Mouse (Mus musculus) midbrain, postnatal 0 days (tissue): ENCODE results near the gene 1700088E04Rik. TPM values are rescaled to one million over a fixed set of nuclear protein-coding genes. Genes with fewer than 3 reads are reported as not detected.
A peak's percentile ranks its signal among the peaks of the same experiment; 100 is the strongest.

Experiments used
- ATAC-seq: fragments of 200-750 bp; cut with Nextera tagmentation; 2 replicates; pipeline ENCODE4 v1.8.0; 2017; ENCODE audit warnings: moderate number of reproducible peaks, mild to moderate bottlenecking, moderate TSS enrichment, moderate library complexity; ENCODE audit not compliant: low FRiP score
- DNase-seq: peaks from one replicate; pipeline ENCODE4 v3.0.0-alpha.2; 2015; ENCODE audit warnings: low spot score
- H3K27ac ChIP-seq: fragments of 300-500 bp; sonication (generic); 2 replicates; pipeline ENCODE4 v1.5.1; 2014; ENCODE audit warnings: low read depth, mild to moderate bottlenecking, low read length, mixed read lengths
- H3K27me3 ChIP-seq: fragments of 300-500 bp; sonication (generic); 2 replicates; pipeline ENCODE4 v1.6.1; 2014; ENCODE audit warnings: low read length, control low read depth, mixed read lengths; ENCODE audit not compliant: insufficient read depth
- H3K36me3 ChIP-seq: fragments of 300-500 bp; sonication (generic); 2 replicates; pipeline ENCODE4 v1.6.1; 2014; ENCODE audit warnings: low read length, control low read depth, mixed read lengths; ENCODE audit not compliant: insufficient read depth
- H3K4me1 ChIP-seq: fragments of 300-500 bp; sonication (generic); 2 replicates; pipeline ENCODE4 v1.6.1; 2014; ENCODE audit warnings: mild to moderate bottlenecking, control low read depth, antibody characterized with exemption, low read length, mixed read lengths; ENCODE audit not compliant: insufficient read depth
- H3K4me2 ChIP-seq: fragments of 300-500 bp; sonication (generic); 2 replicates; pipeline ENCODE4 v1.6.1; 2014; ENCODE audit warnings: low read depth, mild to moderate bottlenecking, low read length, mixed read lengths; ENCODE audit not compliant: poor library complexity, severe bottlenecking
- H3K4me3 ChIP-seq: fragments of 300-500 bp; sonication (generic); 2 replicates; pipeline ENCODE4 v1.5.1; 2014; ENCODE audit warnings: low read depth, mild to moderate bottlenecking, low read length, moderate library complexity
- H3K9ac ChIP-seq: fragments of 300-500 bp; sonication (generic); replicated peaks from 2 replicates; pipeline ENCODE4 v1.6.1; 2014; ENCODE audit warnings: mild to moderate bottlenecking, low read length, moderate library complexity, mixed read lengths; ENCODE audit not compliant: poor library complexity, severe bottlenecking
- H3K9me3 ChIP-seq: fragments of 300-500 bp; sonication (generic); 2 replicates; pipeline ENCODE4 v1.6.1; 2016; ENCODE audit warnings: low read length, control low read depth
- CTCF ChIP-seq: IDR thresholded peaks from 2 replicates; pipeline ENCODE4 v1.5.1; 2016; ENCODE audit warnings: antibody characterized with exemption, mild to moderate bottlenecking
- WGBS: fragments of 180-500 bp; shearing (Covaris S2); extraction: QIAGEN DNeasy Blood & Tissue Kit; methylation state at CpG from one replicate; pipeline ENCODE4 v1.1.7; 2014; 5-methylcytosine and 5-hydroxymethylcytosine counted together
- polyA plus RNA-seq: library from polyadenylated mRNA; unstranded; fragments of >200 nt; fragmentation: Nextera tagmentation; extraction: Ambion mirVana; gene quantifications from 2 replicates; pipeline ENCODE4 v1.2.1, GENCODE M21; 2015
- total RNA-seq: library from RNA; depleted of rRNA; stranded (reverse); fragments of >200 nt; gene quantifications from 2 replicates; pipeline ENCODE4 v1.2.3, GENCODE M21; 2014

1700088E04Rik gene
- total and polyA plus RNA-seq, 2 experiments from 2014 or later: 11.7 to 21.6 TPM

GRCm38 (mm10) chr15:79097611-79098025 is 43.4 kb downstream of the 1700088E04Rik start:
- ATAC-seq: no peak
- Histone ChIP-seq H3K4me2 (no peak overlapping the region), H3K27me3 (no peaks in the 10 kb centered on the region), H3K9ac (no peak overlapping the region), H3K4me1 (no peaks in the 10 kb centered on the region), H3K9me3 (no peaks in the 10 kb centered on the region), H3K27ac (0 out of 2 replicates have a peak overlapping the region, but pooled peaks have one; percentile 6), H3K36me3 (peaks cover 24% of the 10 kb centered on the region), H3K4me3 (no peak overlapping the region)
- WGBS: 51% methylated on average over 6 of the region's 6 CpGs
- peak; percentile 65 for DNase-seq
- no peak for TF ChIP-seq CTCF

GRCm38 (mm10) chr15:79097135-79097534 is 43.9 kb downstream of the 1700088E04Rik start:
- WGBS: 40% methylated on average over 2 of the region's 2 CpGs
- Histone ChIP-seq H3K27ac (no peak overlapping the region), H3K9me3 (no peaks in the 10 kb centered on the region), H3K4me1 (no peaks in the 10 kb centered on the region), H3K36me3 (peaks cover 26% of the 10 kb centered on the region), H3K4me2 (no peak overlapping the region), H3K9ac (no peak overlapping the region), H3K4me3 (no peak overlapping the region), H3K27me3 (no peaks in the 10 kb centered on the region)
- no peak for ATAC-seq
- no peak for TF ChIP-seq CTCF
- no peak for DNase-seq

GRCm38 (mm10) chr15:79096556-79096955 is 44.5 kb downstream of the 1700088E04Rik start:
- no peaks in the 10 kb centered on the region for H3K4me1 ChIP-seq
- DNase-seq (no peak), ATAC-seq (no peak)
- peaks cover 32% of the 10 kb centered on the region for H3K36me3 ChIP-seq
- H3K27ac ChIP-seq: no peak overlapping the region
- H3K9ac ChIP-seq: no peak overlapping the region
- H3K27me3 ChIP-seq: no peaks in the 10 kb centered on the region
- no peak overlapping the region for H3K4me2 ChIP-seq
- H3K4me3 ChIP-seq: no peak overlapping the region
- no peaks in the 10 kb centered on the region for H3K9me3 ChIP-seq
- no peak for TF ChIP-seq CTCF
- WGBS: 65% methylated on average over 3 of the region's 3 CpGs

GRCm38 (mm10) chr15:79095483-79095882 is 45.6 kb downstream of the 1700088E04Rik start:
- no peaks in the 10 kb centered on the region for H3K9me3 ChIP-seq
- no peaks in the 10 kb centered on the region for H3K4me1 ChIP-seq
- no peak overlapping the region for H3K27ac ChIP-seq
- ATAC-seq (no peak), DNase-seq (no peak)
- no peak overlapping the region for H3K4me2 ChIP-seq
- H3K9ac ChIP-seq: no peak overlapping the region
- H3K36me3 ChIP-seq: peaks cover 42% of the 10 kb centered on the region
- no peak for TF ChIP-seq CTCF
- WGBS: 83% methylated on average over 5 of the region's 5 CpGs
- no peaks in the 10 kb centered on the region for H3K27me3 ChIP-seq
- no peak overlapping the region for H3K4me3 ChIP-seq

- TF ChIP-seq CTCF: peak; percentile 63
- Histone ChIP-seq H3K9ac (no peak overlapping the region), H3K9me3 (no peaks in the 10 kb centered on the region), H3K27me3 (no peaks in the 10 kb centered on the region), H3K4me3 (no peak overlapping the region), H3K36me3 (peaks cover 57% of the 10 kb centered on the region), H3K4me1 (no peaks in the 10 kb centered on the region), H3K4me2 (no peak overlapping the region), H3K27ac (no peak overlapping the region)
- ATAC-seq (no peak), DNase-seq (peak; percentile 47)
- WGBS: 72% methylated on average over 7 of the region's 7 CpGs
Measured at GRCm38 (mm10) chr15:79093083-79093839, 47.8 kb downstream of the 1700088E04Rik start.

- Histone ChIP-seq H3K9ac (no peak overlapping the region), H3K27me3 (no peaks in the 10 kb centered on the region), H3K4me1 (no peaks in the 10 kb centered on the region), H3K36me3 (peaks cover 59% of the 10 kb centered on the region), H3K9me3 (no peaks in the 10 kb centered on the region), H3K4me2 (no peak overlapping the region), H3K27ac (no peak overlapping the region), H3K4me3 (no peak overlapping the region)
- ATAC-seq (no peak), DNase-seq (no peak)
- TF ChIP-seq CTCF: no peak
- WGBS: 94% methylated on average over 6 of the region's 6 CpGs
Measured at GRCm38 (mm10) chr15:79092284-79092683, 48.8 kb downstream of the 1700088E04Rik start.
